Mouse (Mus musculus) G1E (cell line): ENCODE measurements around the gene Gabarapl2.

ENCODE experiments used
- CTCF ChIP-seq: IDR thresholded peaks from 2 replicates; pipeline ENCODE4 v1.5.1; 2012; ENCODE audit warnings: low read depth, low read length, inconsistent platforms, mixed read lengths
- POLR2AphosphoS5 ChIP-seq: IDR thresholded peaks from 2 replicates; pipeline ENCODE4 v1.6.1; 2012; ENCODE audit warnings: low read depth, low read length, inconsistent platforms; ENCODE audit not compliant: insufficient replicate concordance

DNA sequence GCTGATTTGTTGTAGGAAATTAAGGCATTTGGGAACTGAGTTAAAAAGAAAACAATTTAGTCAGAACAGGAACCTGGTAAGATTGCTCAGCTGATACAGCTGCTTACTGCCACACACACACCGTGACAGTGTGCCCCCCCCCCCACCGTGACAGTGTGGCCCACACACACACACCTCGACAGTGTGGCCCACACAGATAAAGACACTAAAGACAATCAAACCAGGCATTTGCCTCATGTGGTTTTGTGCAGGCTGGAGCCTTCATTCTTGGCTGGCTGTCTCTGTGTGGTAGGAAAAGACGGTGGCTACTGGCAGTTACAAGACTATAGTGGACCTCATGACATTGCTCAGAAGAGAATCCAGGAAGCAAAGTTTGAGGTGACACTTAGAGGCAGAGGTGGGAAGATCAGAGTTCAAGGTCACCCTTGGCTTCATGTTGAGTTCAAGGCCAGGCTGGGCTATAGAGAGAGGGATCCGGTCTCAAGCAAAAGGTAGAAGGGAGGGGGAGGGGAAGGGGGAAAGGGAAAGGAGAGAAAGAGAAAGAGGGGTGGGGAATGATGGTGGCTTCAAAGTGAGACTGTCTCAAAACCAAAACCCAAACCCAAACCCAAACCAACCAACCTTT, 26.9 kb downstream of the Gabarapl2 start:
- TF ChIP-seq CTCF, result no peak
- no peak for TF ChIP-seq POLR2AphosphoS5
